Comparison of ENCODE assay signal across 1 mouse cellular context in the genomic region with DNA sequence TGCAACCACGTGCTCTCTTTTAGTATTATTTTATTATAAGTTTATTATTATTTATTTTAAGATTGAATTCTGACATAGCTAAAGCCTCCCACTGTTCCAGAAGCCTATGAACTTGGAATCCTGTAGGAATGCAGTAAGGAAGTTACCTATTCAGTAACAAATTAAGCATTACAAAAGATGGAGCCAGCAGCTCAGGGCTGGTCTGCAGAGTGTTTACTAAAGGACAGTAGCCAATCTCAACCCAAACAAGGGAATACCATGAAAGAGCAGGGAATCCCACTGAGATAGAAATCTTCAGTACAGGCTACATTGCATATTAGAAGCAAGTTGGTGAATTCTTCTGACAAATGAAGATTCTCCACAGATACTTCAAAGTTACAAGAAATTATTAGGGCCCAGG. TPM values are rescaled to one million over a fixed set of nuclear protein-coding genes. Genes with fewer than 3 reads are reported as not detected.
"Had no signal": no experiment of that assay in that cellular context is flagged by ENCODE, and none has a peak within 500 bp of the region (broad histone marks: within the 10 kb centered on the region; RNA-seq: fewer than 3 reads in every experiment).

No protein-coding gene starts in this region.

RNA-seq across cellular contexts. Expression of a gene that starts 40.3 kb away (rescaled TPM):
- total RNA-seq: monocyte, adult 5-6 weeks had no signal
